Mouse (Mus musculus) midbrain, embryonic 16.5 days (tissue): ENCODE data around the gene Dennd1a. TPM values are rescaled to one million over a fixed set of nuclear protein-coding genes. Genes with fewer than 3 reads are reported as not detected.

Source experiments
- ATAC-seq: fragments of 200-750 bp; cut with Nextera tagmentation; 2 replicates; pipeline ENCODE4 v1.8.0; 2017; ENCODE audit warnings: moderate TSS enrichment
- H3K27ac ChIP-seq: fragments of 300-500 bp; sonication (generic); 2 replicates; pipeline ENCODE4 v1.5.1; 2014; ENCODE audit warnings: mild to moderate bottlenecking, low read length, mixed read lengths
- H3K27me3 ChIP-seq: fragments of 300-500 bp; sonication (generic); 2 replicates; pipeline ENCODE4 v1.6.1; 2014; ENCODE audit warnings: low read depth, low read length, mixed read lengths; ENCODE audit not compliant: control insufficient read depth, insufficient read depth
- H3K36me3 ChIP-seq: fragments of 300-500 bp; sonication (generic); 2 replicates; pipeline ENCODE4 v1.6.1; 2014; ENCODE audit warnings: mild to moderate bottlenecking, low read length, moderate library complexity, mixed read lengths; ENCODE audit not compliant: control insufficient read depth, insufficient read depth
- H3K4me1 ChIP-seq: fragments of 300-500 bp; sonication (generic); 2 replicates; pipeline ENCODE4 v1.6.1; 2014; ENCODE audit warnings: mild to moderate bottlenecking, low read length, mixed read lengths; ENCODE audit not compliant: control insufficient read depth, insufficient read depth
- H3K4me2 ChIP-seq: fragments of 300-500 bp; sonication (generic); 2 replicates; pipeline ENCODE4 v1.6.1; 2014; ENCODE audit warnings: mild to moderate bottlenecking, low read length, mixed read lengths
- H3K4me3 ChIP-seq: fragments of 300-500 bp; sonication (generic); 2 replicates; pipeline ENCODE4 v1.5.1; 2014; ENCODE audit warnings: low read depth, mild to moderate bottlenecking, low read length, moderate library complexity, mixed read lengths
- H3K9ac ChIP-seq: fragments of 300-500 bp; sonication (generic); 2 replicates; pipeline ENCODE4 v1.6.1; 2014; ENCODE audit warnings: low read depth, low read length, mixed read lengths
- H3K9me3 ChIP-seq: fragments of 300-500 bp; sonication (generic); replicated peaks from 2 replicates; pipeline ENCODE4 v1.6.1; 2014; ENCODE audit warnings: mild to moderate bottlenecking, low read length, mixed read lengths; ENCODE audit not compliant: control insufficient read depth, poor library complexity, severe bottlenecking
- WGBS: fragments of 180-500 bp; shearing (Covaris S2); extraction: QIAGEN DNeasy Blood & Tissue Kit; methylation state at CpG from one replicate; pipeline ENCODE4 v1.1.7; 2014; 5-methylcytosine and 5-hydroxymethylcytosine counted together
- polyA plus RNA-seq: library from polyadenylated mRNA; unstranded; fragments of >200 nt; fragmentation: Nextera tagmentation; extraction: Ambion mirVana; gene quantifications from 2 replicates; pipeline ENCODE4 v1.2.1, GENCODE M21; 2015

The Dennd1a gene
- polyA plus RNA-seq, 1 experiment from 2014 or later: 21.7 TPM

DNA sequence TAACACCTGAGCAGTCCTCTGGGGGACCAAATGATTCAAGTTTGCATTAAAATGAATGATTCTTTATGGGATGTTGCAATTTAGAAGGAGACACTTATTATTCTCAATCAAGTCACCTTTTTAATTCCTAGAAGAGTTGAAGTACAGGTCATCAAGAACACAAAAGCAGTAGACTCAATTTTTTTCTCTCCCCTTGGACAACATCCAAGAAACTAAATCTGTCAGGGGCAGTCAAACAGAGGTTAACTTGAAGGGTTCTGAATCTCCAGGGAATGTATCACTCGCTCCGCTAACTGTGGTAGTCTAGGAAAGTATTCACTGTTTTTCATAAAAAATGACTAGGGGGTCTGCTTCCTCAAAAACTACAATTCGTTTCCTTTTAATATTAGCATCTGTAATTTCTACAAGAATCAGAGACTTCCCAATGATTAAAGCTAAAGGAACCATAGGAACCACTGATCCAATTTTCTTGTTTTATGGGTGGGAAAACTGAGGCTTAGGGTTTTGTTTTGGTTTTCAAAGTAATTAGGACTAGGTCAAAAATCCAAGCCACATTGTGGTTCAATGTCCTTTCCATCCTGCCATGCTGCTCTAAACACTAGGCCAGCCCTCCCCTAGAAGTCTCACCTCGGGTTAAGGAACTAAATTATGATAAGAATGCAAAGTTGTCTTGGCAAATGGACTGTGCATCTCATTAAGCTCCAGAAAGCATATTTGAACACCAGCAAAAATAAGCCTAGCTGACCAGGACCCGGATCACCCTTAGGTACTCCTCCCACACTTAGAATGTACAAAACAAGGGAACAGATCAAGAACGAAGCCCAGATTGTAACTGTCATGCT, 157.0 kb downstream of the Dennd1a start:
- H3K9ac ChIP-seq: no peak overlapping the region
- H3K9me3 ChIP-seq: no peaks in the 10 kb centered on the region
- no peak overlapping the region for H3K4me2 ChIP-seq
- H3K27me3 ChIP-seq: no peaks in the 10 kb centered on the region
- no peak for ATAC-seq
- H3K36me3 ChIP-seq: no peaks in the 10 kb centered on the region
- no peak overlapping the region for H3K27ac ChIP-seq
- no peak overlapping the region for H3K4me3 ChIP-seq
- H3K4me1 ChIP-seq: no peaks in the 10 kb centered on the region
- 74% methylated on average over 6 of the region's 6 CpGs for WGBS

DNA sequence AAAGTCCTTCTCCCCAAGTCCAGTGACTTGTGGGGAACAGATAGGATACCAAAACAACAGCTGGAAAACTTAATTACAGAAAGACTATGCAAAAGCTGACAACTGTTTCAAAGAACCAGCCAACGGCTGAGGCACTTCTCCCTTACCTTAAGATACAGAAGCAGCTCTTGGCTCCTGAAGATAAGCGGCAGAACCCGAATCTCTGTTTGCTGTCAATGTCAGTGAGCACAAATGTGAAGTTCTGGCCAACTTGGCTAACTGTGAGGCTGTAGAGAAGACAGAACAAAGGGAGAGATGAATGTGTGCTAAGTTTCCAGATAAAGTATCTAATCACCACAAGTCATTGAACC, 160.8 kb downstream of the Dennd1a start:
- H3K4me1 ChIP-seq: no peaks in the 10 kb centered on the region
- 73% methylated on average over 3 of the region's 3 CpGs for WGBS

DNA sequence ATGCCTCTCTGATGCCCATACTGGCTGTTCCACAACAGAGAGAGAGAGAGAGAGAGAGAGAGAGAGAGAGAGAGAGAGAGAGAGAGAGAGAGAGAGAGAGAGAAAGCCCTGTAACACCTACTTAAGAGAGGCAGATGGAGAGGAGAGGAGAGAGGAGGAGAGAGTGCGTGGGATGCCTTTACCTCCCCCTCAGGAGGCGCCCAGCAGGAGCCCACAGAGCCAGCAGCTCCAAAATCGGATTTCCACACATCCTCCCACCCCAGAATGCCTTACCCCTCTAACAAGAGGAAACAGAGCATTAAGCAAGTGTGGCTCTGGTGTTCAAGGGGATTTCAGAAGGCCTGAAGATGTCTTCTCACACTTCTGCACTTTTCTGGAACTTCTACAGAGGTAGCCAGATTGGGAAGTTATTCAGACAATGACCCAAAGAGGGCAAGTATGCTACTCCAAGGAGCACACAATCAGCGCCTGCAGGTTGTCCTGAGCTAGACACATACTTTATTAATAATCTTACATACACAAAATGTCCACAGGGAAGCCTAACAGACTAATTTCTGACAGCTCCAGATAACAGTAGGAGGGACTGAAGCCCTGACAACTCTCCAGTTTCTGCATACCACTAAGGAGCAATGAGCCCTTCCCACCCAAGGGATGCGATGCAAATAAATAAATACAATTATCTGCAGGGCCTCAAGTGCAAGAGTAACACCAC, 161.4 kb downstream of the Dennd1a start:
- 48% methylated on average over 5 of the region's 5 CpGs for WGBS
- no peak overlapping the region for H3K9ac ChIP-seq

More for the DNA sequence above, 160.8 kb downstream of the Dennd1a start:
- Histone ChIP-seq H3K9me3 (no peaks in the 10 kb centered on the region), H3K27me3 (no peaks in the 10 kb centered on the region), H3K4me2 (no peak overlapping the region), H3K27ac (no peak overlapping the region), H3K36me3 (no peaks in the 10 kb centered on the region), H3K9ac (no peak overlapping the region), H3K4me3 (no peak overlapping the region)
- no peak for ATAC-seq

DNA sequence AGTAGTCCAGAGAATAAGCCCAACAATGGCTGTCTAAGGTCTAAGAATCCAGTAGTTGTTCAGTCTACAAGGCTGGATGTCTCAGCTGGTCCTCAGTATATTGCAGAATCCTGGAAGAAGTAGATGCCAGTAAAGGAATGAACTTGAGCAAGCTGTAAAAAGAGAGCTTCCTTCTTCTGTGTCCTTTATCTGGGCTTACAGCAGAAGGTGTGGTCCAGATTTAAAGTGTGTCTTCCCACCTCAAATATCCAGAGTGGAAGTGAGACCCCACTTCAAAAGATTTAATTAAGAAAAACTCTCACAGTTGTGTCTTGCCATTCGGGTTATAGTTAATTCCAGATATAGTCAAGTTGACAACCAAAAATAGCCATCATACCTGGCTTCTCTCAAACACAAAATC, 162.5 kb downstream of the Dennd1a start:
- no peak overlapping the region for H3K4me2 ChIP-seq
- no peaks in the 10 kb centered on the region for H3K36me3 ChIP-seq
- no peaks in the 10 kb centered on the region for H3K27me3 ChIP-seq
- H3K4me3 ChIP-seq: no peak overlapping the region
- H3K9ac ChIP-seq: no peak overlapping the region
- H3K9me3 ChIP-seq: no peaks in the 10 kb centered on the region
- no peaks in the 10 kb centered on the region for H3K4me1 ChIP-seq
- H3K27ac ChIP-seq: no peak overlapping the region
- WGBS: 89% methylated on average over 1 of the region's 1 CpGs
- no peak for ATAC-seq

More for the DNA sequence above, 161.4 kb downstream of the Dennd1a start:
- Histone ChIP-seq H3K4me3 (no peak overlapping the region), H3K4me1 (no peaks in the 10 kb centered on the region), H3K36me3 (no peaks in the 10 kb centered on the region), H3K27ac (no peak overlapping the region), H3K9me3 (no peaks in the 10 kb centered on the region), H3K27me3 (no peaks in the 10 kb centered on the region), H3K4me2 (no peak overlapping the region)
- ATAC-seq: no peak

DNA sequence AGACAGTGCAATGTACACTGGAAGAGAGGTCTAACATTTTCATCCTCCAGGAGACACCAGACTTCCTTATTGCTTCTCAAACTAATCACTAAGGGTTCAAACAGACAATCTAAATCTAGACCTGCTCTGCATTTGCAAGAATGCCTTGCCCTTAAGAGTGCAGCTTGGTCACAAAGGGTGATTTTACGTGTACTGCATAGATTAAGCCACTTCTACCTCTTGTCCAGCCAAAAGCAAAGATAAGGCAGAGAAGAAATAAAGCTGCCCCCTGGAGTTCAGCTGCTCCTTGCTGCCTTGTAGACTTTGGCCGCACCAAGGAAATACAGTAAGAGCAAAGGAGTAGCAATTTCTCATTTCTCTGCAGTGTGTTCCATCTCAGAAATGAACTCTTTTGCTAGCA, 172.2 kb downstream of the Dennd1a start:
- no peaks in the 10 kb centered on the region for H3K9me3 ChIP-seq
- H3K27ac ChIP-seq: no peak overlapping the region
- 56% methylated on average over 2 of the region's 2 CpGs for WGBS
- no peak overlapping the region for H3K9ac ChIP-seq
- ATAC-seq: no peak
- no peak overlapping the region for H3K4me2 ChIP-seq
- no peaks in the 10 kb centered on the region for H3K36me3 ChIP-seq
- H3K4me1 ChIP-seq: no peaks in the 10 kb centered on the region
- H3K27me3 ChIP-seq: no peaks in the 10 kb centered on the region
- no peak overlapping the region for H3K4me3 ChIP-seq

DNA sequence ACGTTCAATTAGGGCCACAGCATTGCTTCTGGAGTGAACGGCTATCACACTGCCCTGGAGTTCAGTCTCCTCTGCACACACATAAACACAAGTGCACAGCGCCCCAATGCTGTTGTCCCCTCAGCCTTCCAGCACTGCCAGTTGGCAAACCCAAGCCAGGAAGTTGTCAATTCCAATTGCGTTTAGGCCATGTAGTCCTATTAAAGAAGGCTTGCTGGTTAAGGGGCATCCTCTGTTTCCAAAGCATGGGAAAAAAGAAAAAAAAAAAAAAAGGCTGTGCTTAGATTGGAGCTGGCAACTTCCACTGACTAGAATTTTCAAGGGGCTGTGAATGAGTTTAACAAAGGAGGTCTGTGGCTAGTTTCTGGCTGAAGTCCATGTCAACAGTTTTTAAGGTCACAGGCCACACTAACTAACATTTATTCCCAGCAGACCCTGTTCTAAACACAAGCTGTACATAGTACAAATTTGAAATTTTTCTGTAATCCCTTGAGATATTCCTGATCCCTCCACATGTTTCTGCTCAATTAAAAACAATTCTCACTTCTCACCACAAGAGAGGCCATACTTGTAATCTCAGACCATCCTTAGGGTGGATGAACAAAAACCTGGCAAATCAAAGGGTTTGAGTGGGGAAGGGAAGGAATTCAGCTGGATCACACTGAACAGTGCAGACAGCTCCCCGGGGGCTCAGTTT, 175.4 kb downstream of the Dennd1a start:
- peak; percentile 70 for ATAC-seq
- Histone ChIP-seq H3K36me3 (no peaks in the 10 kb centered on the region), H3K4me1 (no peaks in the 10 kb centered on the region), H3K27me3 (no peaks in the 10 kb centered on the region), H3K4me3 (no peak overlapping the region), H3K27ac (no peak overlapping the region), H3K9ac (no peak overlapping the region), H3K9me3 (no peaks in the 10 kb centered on the region), H3K4me2 (no peak overlapping the region)
- 58% methylated on average over 5 of the region's 5 CpGs for WGBS

DNA sequence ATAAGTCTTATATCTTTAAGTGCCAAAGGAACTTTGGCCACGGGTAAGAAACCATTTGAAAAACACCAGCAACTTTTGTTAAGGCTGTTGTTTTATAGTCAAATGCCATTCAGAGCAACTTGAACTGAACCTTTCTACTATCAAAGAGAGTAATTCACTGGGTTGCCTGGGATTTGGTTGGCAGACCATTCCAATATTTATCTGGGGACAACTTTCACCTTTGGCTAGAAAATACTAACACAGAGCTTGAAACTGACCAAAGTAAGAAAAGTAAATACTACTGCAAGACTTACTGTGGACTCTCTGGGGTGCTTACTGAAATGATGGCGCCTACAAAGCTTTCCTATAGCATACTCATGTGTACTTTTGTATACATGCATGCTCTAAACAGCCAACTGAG, 178.6 kb downstream of the Dennd1a start:
- no peak overlapping the region for H3K4me3 ChIP-seq
- WGBS: 76% methylated on average over 2 of the region's 2 CpGs
- H3K27ac ChIP-seq: no peak overlapping the region
- no peaks in the 10 kb centered on the region for H3K4me1 ChIP-seq
- H3K9me3 ChIP-seq: no peaks in the 10 kb centered on the region
- H3K9ac ChIP-seq: no peak overlapping the region
- no peaks in the 10 kb centered on the region for H3K27me3 ChIP-seq
- no peak overlapping the region for H3K4me2 ChIP-seq
- H3K36me3 ChIP-seq: no peaks in the 10 kb centered on the region
- ATAC-seq: no peak

DNA sequence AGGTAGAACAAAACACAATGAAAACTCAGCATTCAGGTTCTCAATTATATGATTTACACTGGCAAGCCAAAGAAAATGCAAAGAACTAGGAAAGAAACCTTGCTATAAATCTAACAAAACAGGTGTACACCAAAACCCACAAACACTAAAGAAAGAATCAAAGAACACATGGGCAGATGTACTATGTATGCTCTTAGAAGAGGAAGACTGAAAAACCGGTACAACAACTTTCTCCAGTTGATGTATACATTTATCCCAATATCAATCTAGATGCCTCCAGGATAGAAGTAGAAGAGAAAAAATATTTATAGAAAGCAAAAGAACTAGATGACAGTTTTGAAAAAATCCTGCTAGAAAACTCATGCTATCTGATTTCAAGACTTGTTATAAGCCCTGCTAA, 184.5 kb downstream of the Dennd1a start:
- ATAC-seq: no peak
- no peaks in the 10 kb centered on the region for H3K27me3 ChIP-seq
- H3K9me3 ChIP-seq: no peaks in the 10 kb centered on the region
- 91% methylated on average over 1 of the region's 1 CpGs for WGBS
- H3K36me3 ChIP-seq: no peaks in the 10 kb centered on the region
- no peak overlapping the region for H3K4me3 ChIP-seq
- H3K27ac ChIP-seq: no peak overlapping the region
- peaks cover 19% of the 10 kb centered on the region for H3K4me1 ChIP-seq
- H3K9ac ChIP-seq: no peak overlapping the region
- H3K4me2 ChIP-seq: no peak overlapping the region

DNA sequence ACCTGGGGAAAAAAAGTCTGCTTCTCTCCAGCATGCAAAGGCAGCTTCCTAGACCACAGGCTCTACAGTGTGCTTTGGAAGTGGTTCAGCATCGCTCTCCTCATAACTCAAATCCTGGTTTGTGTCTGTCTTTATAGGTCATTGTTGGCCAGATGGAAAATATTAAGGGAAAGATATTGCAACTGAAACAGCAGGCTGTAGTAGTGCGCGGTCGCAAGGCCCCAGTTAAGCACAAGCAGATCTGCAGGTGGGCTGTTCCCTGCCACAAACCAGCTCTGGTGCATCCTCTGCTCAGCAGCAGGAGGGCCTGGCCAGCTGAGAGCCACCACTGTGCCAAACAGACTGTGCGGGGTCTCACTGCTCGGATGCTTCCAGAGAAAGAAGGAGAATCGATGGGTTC, 186.9 kb downstream of the Dennd1a start:
- Histone ChIP-seq H3K36me3 (no peaks in the 10 kb centered on the region), H3K27me3 (no peaks in the 10 kb centered on the region), H3K4me2 (no peak overlapping the region), H3K4me3 (no peak overlapping the region), H3K9ac (0 out of 2 replicates have a peak overlapping the region, but pooled peaks have one; percentile 34), H3K9me3 (no peaks in the 10 kb centered on the region), H3K27ac (peak overlapping the region; percentile 58; the same call in 1 of the 2 replicates), H3K4me1 (peaks cover 31% of the 10 kb centered on the region)
- no peak for ATAC-seq
- WGBS: 15% methylated on average over 7 of the region's 7 CpGs
